Comparison of ENCODE assay signal across 20 mouse cellular contexts in genomic region chr1:129712706-129713105, GRCm38 (mm10).
DNase-seq lines count a peak whose midpoint lies in the region; ATAC-seq and TF ChIP-seq lines count a peak whose summit lies in the region.
"Had no signal": no experiment of that assay in that cellular context is flagged by ENCODE, and none has a peak within 500 bp of the region (broad histone marks: within the 10 kb centered on the region; RNA-seq: fewer than 3 reads in every experiment).

No protein-coding gene starts in this region.

- H3K4me3 ChIP-seq in forebrain, postnatal 0 days (ENCODE audit: low read depth, low read length): no peak overlapping the region
- no peak overlapping the region for H3K4me3 ChIP-seq in forebrain, embryonic 16.5 days (replicated peaks; ENCODE audit: low read length)
- H3K4me3 ChIP-seq in lung, adult 2 months (replicated peaks; ENCODE audit: extremely low read depth, low read depth, low read length): no peak overlapping the region
- H3K4me3 ChIP-seq: forebrain, embryonic 12.5 days; hindbrain, embryonic 13.5 days; left cerebral cortex, adult 2 months; liver, embryonic 15.5 days; megakaryocyte, embryonic 14.5 days had no signal

- H3K27me3 ChIP-seq in forebrain, postnatal 0 days (ENCODE audit: insufficient read depth, low read length): no peaks in the 10 kb centered on the region
- H3K27me3 ChIP-seq in forebrain, embryonic 16.5 days (replicated peaks; ENCODE audit: control insufficient read depth, insufficient read depth, low read length): no peaks in the 10 kb centered on the region
- H3K27me3 ChIP-seq: forebrain, embryonic 12.5 days; hindbrain, embryonic 13.5 days; liver, embryonic 15.5 days; megakaryocyte, embryonic 14.5 days had no signal

- H3K4me1 ChIP-seq in forebrain, postnatal 0 days (ENCODE audit: insufficient read depth): no peaks in the 10 kb centered on the region
- no peaks in the 10 kb centered on the region for H3K4me1 ChIP-seq in forebrain, embryonic 16.5 days (replicated peaks; ENCODE audit: control insufficient read depth, insufficient read depth, low read length)
- H3K4me1 ChIP-seq in lung, adult 2 months (ENCODE audit: control insufficient read depth, insufficient read depth, low read length): no peaks in the 10 kb centered on the region
- H3K4me1 ChIP-seq: forebrain, embryonic 12.5 days; hindbrain, embryonic 13.5 days; liver, embryonic 15.5 days; megakaryocyte, embryonic 14.5 days had no signal

- DNase-seq in forebrain, postnatal 0 days: peak; percentile 77
- DNase-seq in brain, embryonic 18.5 days (ENCODE audit: low read depth, low spot score): peak; percentile 42
- peak; percentile 65 for DNase-seq in layer of hippocampus, adult 9-11 months
- peak; percentile 7 for DNase-seq in right cerebral cortex, postnatal 14 days
- DNase-seq in urinary bladder, adult 2 months (ENCODE audit: low spot score): no peak
- no peak for DNase-seq in lung, adult 2 months
- DNase-seq: adrenal gland, postnatal 14 days; cerebellum, adult 9-11 months; gastrocnemius, postnatal 14 days; lung, postnatal 10 days had no signal

- 74% methylated on average over 3 of the region's 3 CpGs for WGBS in forebrain, postnatal 0 days
- 72% methylated on average over 3 of the region's 3 CpGs for WGBS in forebrain, embryonic 16.5 days
- WGBS in lung, adult 2 months: 90% methylated on average over 3 of the region's 3 CpGs

- TF ChIP-seq CTCF in forebrain, postnatal 0 days (IDR thresholded peaks at IDR 0.05; ENCODE audit: low read depth): no peak
- TF ChIP-seq CTCF in lung, adult 2 months (IDR thresholded peaks at IDR 0.05; ENCODE audit: insufficient read depth, low read length): no peak

- TF ChIP-seq POLR2A in lung, adult 2 months (IDR thresholded peaks at IDR 0.05; ENCODE audit: borderline replicate concordance, extremely low read depth, low read depth, low read length): no peak

- H3K9me3 ChIP-seq in forebrain, postnatal 0 days (ENCODE audit: low read length): no peaks in the 10 kb centered on the region
- H3K9me3 ChIP-seq in forebrain, embryonic 16.5 days (ENCODE audit: control insufficient read depth, low read length): no peaks in the 10 kb centered on the region
- H3K9me3 ChIP-seq: forebrain, embryonic 12.5 days; hindbrain, embryonic 13.5 days; liver, embryonic 15.5 days; megakaryocyte, embryonic 14.5 days had no signal

- no peak for ATAC-seq in forebrain, postnatal 0 days
- ATAC-seq in forebrain, embryonic 16.5 days: no peak
- no peak for ATAC-seq in inflammation-experienced regulatory T-cells, adult 6 months
- ATAC-seq: intestine, postnatal 0 days; midbrain, embryonic 16.5 days had no signal

- H3K9ac ChIP-seq in forebrain, postnatal 0 days: no peak overlapping the region
- no peak overlapping the region for H3K9ac ChIP-seq in forebrain, embryonic 16.5 days (replicated peaks; ENCODE audit: low read depth, low read length)
- H3K9ac ChIP-seq: forebrain, embryonic 12.5 days; hindbrain, embryonic 13.5 days; liver, embryonic 15.5 days had no signal

- no peaks in the 10 kb centered on the region for H3K36me3 ChIP-seq in forebrain, postnatal 0 days (ENCODE audit: insufficient read depth)
- no peaks in the 10 kb centered on the region for H3K36me3 ChIP-seq in forebrain, embryonic 16.5 days (ENCODE audit: control insufficient read depth, insufficient read depth)
- H3K36me3 ChIP-seq: forebrain, embryonic 12.5 days; hindbrain, embryonic 13.5 days; liver, embryonic 15.5 days had no signal

- H3K27ac ChIP-seq in forebrain, postnatal 0 days (ENCODE audit: low read depth, low read length): no peak overlapping the region
- no peak overlapping the region for H3K27ac ChIP-seq in forebrain, embryonic 16.5 days (ENCODE audit: low read length)
- H3K27ac ChIP-seq: forebrain, embryonic 12.5 days; hindbrain, embryonic 13.5 days; kidney, postnatal 0 days; liver, embryonic 15.5 days had no signal

- H3K4me2 ChIP-seq in forebrain, postnatal 0 days (ENCODE audit: low read depth): no peak overlapping the region
- H3K4me2 ChIP-seq in forebrain, embryonic 16.5 days (ENCODE audit: low read length): no peak overlapping the region
- H3K4me2 ChIP-seq: forebrain, embryonic 12.5 days; hindbrain, embryonic 13.5 days; liver, embryonic 15.5 days had no signal

Comparison
In these comparisons a context has a peak if more than half of its experiments do, and no peak if none do; other contexts are left out.
1. DNase-seq: peak in forebrain, postnatal 0 days (single experiment), brain, embryonic 18.5 days (single experiment), layer of hippocampus, adult 9-11 months (single experiment) and right cerebral cortex, postnatal 14 days (single experiment); none in urinary bladder, adult 2 months (single experiment) and lung, adult 2 months (single experiment).